Mouse (Mus musculus) kidney, embryonic 16.5 days (tissue): Measurements from ENCODE around the gene Mrps25. TPM values are rescaled to one million over a fixed set of nuclear protein-coding genes. Genes with fewer than 3 reads are reported as not detected.

Experiments
- ATAC-seq: fragments of 200-750 bp; cut with Nextera tagmentation; 2 replicates; pipeline ENCODE4 v1.8.0; 2017; ENCODE audit warnings: moderate TSS enrichment; ENCODE audit not compliant: low FRiP score, low TSS enrichment
- H3K27ac ChIP-seq: fragments of 300-500 bp; sonication (generic); 2 replicates; pipeline ENCODE4 v1.5.1; 2014; ENCODE audit warnings: low read length
- H3K27me3 ChIP-seq: fragments of 300-500 bp; sonication (generic); 2 replicates; pipeline ENCODE4 v1.6.1; 2014; ENCODE audit warnings: low read length, control low read depth, mixed read lengths; ENCODE audit not compliant: insufficient read depth
- H3K36me3 ChIP-seq: fragments of 300-500 bp; sonication (generic); 2 replicates; pipeline ENCODE4 v1.6.1; 2014; ENCODE audit warnings: low read length, control low read depth, mixed read lengths; ENCODE audit not compliant: insufficient read depth
- H3K4me1 ChIP-seq: fragments of 300-500 bp; sonication (generic); 2 replicates; pipeline ENCODE4 v1.6.1; 2014; ENCODE audit warnings: low read length, control low read depth, mixed read lengths; ENCODE audit not compliant: insufficient read depth
- H3K4me2 ChIP-seq: fragments of 300-500 bp; sonication (generic); replicated peaks from 2 replicates; pipeline ENCODE4 v1.6.1; 2014; ENCODE audit warnings: low read depth, low read length
- H3K4me3 ChIP-seq: fragments of 300-500 bp; sonication (generic); 2 replicates; pipeline ENCODE4 v1.5.1; 2014; ENCODE audit warnings: mild to moderate bottlenecking, low read length
- H3K9ac ChIP-seq: fragments of 300-500 bp; sonication (generic); replicated peaks from 2 replicates; pipeline ENCODE4 v1.6.1; 2014; ENCODE audit warnings: low read length
- H3K9me3 ChIP-seq: fragments of 300-500 bp; sonication (generic); 2 replicates; pipeline ENCODE4 v1.6.1; 2016; ENCODE audit warnings: low read length, control low read depth
- WGBS: fragments of 180-500 bp; shearing (Covaris S2); extraction: QIAGEN DNeasy Blood & Tissue Kit; methylation state at CpG from one replicate; pipeline ENCODE4 v1.1.7; 2014; 5-methylcytosine and 5-hydroxymethylcytosine counted together
- polyA plus RNA-seq: library from polyadenylated mRNA; unstranded; fragments of >200 nt; fragmentation: Nextera tagmentation; extraction: Ambion mirVana; gene quantifications from 2 replicates; pipeline ENCODE4 v1.2.1, GENCODE M21; 2015

Gene Mrps25
- polyA plus RNA-seq, result 94.4 and 96.4 TPM in 2 replicates

DNA sequence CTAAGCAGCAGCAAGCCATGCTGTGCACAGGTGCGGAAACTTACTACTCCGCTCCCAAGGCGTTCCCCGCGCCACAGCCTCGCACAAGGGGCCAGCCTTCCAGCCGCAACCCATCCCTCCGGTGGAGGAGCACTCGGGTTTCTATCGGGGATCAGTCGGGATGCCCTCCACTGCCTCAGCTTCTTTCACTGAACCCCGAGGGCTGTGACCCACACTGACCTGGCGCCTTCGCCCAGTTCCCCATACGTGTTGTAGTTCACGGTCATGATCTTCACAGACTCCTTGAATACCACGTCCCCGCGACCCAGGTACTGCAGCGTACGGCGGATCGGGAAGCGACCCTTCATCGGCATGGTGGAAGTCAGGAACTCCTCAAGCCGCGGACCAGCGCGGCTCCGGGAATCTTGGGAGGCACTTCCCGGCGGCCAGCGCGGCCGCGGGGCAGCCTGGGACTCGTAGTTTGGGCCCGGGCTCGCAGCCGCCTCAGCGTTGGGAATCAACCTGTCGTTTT lies at the start of gene Mrps25:
TSS of gene Mrps25 (minus strand) at position 413 of the 511 bp plus-strand sequence.
- Histone ChIP-seq H3K4me3 (peak within 1 kb of the TSS; percentile 84), H3K27ac (peak within 1 kb of the TSS; percentile 59; the same call in 1 of the 2 replicates), H3K27me3 (no peaks in the 10 kb centered on the region), H3K36me3 (peaks cover 35% of the 10 kb centered on the region), H3K9me3 (peaks cover 10% of the 10 kb centered on the region; the same call in 1 of the 2 replicates), H3K4me2 (peak within 1 kb of the TSS; percentile 68), H3K9ac (peak within 1 kb of the TSS; percentile 85), H3K4me1 (peaks cover 10% of the 10 kb centered on the region)
- under 1% methylated on average over 42 of the region's 42 CpGs for WGBS
- ATAC-seq, result peak; percentile 93

DNA sequence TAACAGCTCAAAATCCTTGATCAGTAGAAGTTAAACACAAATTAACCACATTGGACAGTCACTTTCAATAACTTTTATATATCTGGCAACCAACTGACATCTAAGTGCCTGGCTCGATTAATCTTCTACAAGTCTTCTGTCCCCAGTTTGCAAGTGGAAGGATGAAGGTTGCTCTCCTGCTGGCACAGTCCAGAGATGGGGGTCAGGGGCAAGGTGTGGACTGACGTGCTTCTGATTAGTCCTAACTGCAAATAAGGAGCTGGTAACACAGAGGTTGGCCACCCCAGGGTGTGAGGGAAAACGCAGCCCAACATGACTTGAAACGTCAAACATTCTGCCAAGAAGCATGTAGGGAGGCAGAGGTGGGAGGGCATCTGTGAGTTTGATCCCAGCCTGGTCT lies 47.9 kb upstream of the Mrps25 start:
- Histone ChIP-seq H3K27ac (no peak overlapping the region), H3K36me3 (no peaks in the 10 kb centered on the region), H3K27me3 (no peaks in the 10 kb centered on the region), H3K4me2 (no peak overlapping the region), H3K4me1 (no peaks in the 10 kb centered on the region), H3K4me3 (no peak overlapping the region), H3K9ac (no peak overlapping the region), H3K9me3 (no peaks in the 10 kb centered on the region)
- WGBS, result 69% methylated on average over 4 of the region's 4 CpGs
- peak; percentile 86 for ATAC-seq

DNA sequence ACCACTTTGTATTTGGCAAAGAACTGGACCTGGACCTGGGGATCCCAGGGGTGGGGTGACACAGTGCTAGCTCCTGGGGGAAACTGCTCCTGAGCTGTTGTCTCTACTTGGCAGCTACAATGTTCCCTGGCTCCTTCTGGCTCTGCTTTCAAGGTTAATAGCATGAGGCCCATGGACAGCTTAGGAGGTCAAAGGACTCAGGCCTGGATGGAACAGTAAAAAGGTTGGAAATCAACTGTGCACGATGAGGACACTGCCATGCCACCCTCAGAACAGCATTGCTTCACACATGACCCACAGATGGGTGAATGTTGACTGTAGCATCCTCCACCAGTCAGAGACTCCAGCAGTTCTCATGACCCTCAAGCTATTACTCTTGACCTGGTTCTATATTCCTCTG lies 47.5 kb upstream of the Mrps25 start:
- Histone ChIP-seq H3K4me1 (no peaks in the 10 kb centered on the region), H3K4me2 (no peak overlapping the region)

DNA sequence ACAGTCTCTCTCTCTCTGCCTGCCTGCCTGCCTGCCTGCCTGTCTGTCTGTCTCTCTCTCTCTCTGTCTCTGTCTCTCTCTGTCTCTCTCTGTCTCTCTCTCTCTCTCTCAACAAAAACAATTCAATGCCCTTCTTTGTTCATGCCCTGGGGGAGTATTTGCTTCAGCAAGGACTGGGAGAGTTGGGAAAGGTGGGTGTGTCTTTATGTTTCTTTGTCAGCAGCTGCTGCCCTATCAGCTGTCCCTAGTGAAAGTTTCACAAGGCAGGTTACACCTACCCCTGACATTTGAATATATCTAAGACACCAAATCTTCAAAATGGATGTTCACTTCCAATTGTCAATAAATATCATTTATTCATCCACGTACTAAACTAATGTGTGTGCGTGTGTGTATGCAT lies 45.8 kb upstream of the Mrps25 start:
- no peak overlapping the region for H3K27ac ChIP-seq
- no peak overlapping the region for H3K9ac ChIP-seq
- H3K27me3 ChIP-seq, result no peaks in the 10 kb centered on the region
- H3K4me3 ChIP-seq, result no peak overlapping the region
- no peaks in the 10 kb centered on the region for H3K4me1 ChIP-seq
- H3K36me3 ChIP-seq, result no peaks in the 10 kb centered on the region
- H3K4me2 ChIP-seq, result no peak overlapping the region
- 89% methylated on average over 2 of the region's 2 CpGs for WGBS
- H3K9me3 ChIP-seq, result no peaks in the 10 kb centered on the region
- ATAC-seq, result no peak

More for the DNA sequence above, 47.5 kb upstream of the Mrps25 start:
- H3K9ac ChIP-seq, result no peak overlapping the region
- no peaks in the 10 kb centered on the region for H3K9me3 ChIP-seq
- no peaks in the 10 kb centered on the region for H3K27me3 ChIP-seq
- no peaks in the 10 kb centered on the region for H3K36me3 ChIP-seq
- ATAC-seq, result peak; percentile 46; the same call in 1 of the 2 replicates
- no peak overlapping the region for H3K4me3 ChIP-seq
- no peak overlapping the region for H3K27ac ChIP-seq
- WGBS, result 52% methylated on average over 1 of the region's 1 CpGs

DNA sequence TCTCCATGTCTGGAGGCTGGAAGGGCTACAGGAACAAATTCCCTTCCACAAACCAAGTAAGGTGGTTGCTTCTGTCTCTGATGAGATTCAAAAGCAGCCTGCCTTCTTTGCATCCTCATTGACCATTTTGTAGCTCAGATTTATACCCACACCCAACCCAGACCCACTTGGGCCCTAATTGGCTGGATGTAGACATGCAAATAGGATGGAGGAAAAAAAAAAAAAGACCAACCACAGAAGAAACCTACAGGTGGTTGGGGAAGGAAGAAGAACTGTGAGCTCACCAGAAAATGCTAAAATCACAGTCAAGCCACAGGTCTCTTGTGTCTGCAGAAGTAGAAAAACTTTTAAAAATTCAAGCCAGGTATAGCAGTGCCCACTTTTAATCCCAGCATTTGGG lies 45.3 kb upstream of the Mrps25 start:
- Histone ChIP-seq H3K27me3 (no peaks in the 10 kb centered on the region), H3K4me1 (no peaks in the 10 kb centered on the region), H3K9me3 (no peaks in the 10 kb centered on the region), H3K27ac (no peak overlapping the region), H3K4me2 (no peak overlapping the region), H3K9ac (no peak overlapping the region), H3K36me3 (no peaks in the 10 kb centered on the region), H3K4me3 (no peak overlapping the region)
- no peak for ATAC-seq

DNA sequence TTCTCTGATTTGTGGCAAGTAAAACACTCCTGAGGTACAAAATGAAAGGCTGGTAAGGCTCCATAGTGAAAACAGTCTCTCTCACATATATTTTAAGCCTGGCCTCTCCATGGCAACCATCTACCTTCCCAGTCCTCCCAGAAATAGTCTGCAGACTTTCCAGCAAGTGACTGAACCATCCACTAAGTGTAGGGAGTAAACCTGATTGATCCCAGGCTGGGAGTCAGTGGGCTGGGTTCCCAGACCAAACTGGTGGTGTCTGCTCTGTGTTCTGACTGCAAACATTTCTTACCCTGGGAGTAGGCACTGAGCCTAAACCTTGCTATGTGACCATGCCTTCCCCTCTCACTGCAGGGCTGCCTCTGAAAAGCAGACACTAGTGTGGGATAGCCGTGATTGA lies 41.1 kb upstream of the Mrps25 start:
- WGBS, result 62% methylated on average over 1 of the region's 1 CpGs
- no peaks in the 10 kb centered on the region for H3K9me3 ChIP-seq
- no peaks in the 10 kb centered on the region for H3K36me3 ChIP-seq
- no peak overlapping the region for H3K4me2 ChIP-seq
- no peak overlapping the region for H3K4me3 ChIP-seq
- no peaks in the 10 kb centered on the region for H3K4me1 ChIP-seq
- no peak overlapping the region for H3K9ac ChIP-seq
- H3K27me3 ChIP-seq, result no peaks in the 10 kb centered on the region
- ATAC-seq, result no peak
- no peak overlapping the region for H3K27ac ChIP-seq

DNA sequence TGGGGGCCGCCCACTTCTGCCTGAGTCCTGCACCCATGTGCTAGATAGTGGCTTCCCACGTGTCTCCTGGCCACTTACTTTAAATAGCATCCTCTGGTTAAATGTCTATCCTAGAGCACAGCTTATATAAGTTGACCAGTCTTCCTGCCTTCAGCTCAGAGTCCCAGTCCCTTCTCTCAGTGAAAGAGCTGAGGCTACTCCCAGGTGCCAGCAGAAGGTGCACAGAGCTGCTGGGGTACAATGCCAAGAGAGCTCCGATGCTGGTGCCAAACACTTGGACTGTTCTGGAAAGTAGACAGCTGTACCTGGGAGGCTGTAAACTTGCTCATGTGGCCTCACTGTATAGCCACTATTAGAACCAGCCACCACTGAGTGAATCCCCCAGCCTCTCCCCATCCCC lies 38.2 kb upstream of the Mrps25 start:
- no peaks in the 10 kb centered on the region for H3K4me1 ChIP-seq
- no peak for ATAC-seq
- no peaks in the 10 kb centered on the region for H3K36me3 ChIP-seq
- H3K4me3 ChIP-seq, result no peak overlapping the region
- H3K4me2 ChIP-seq, result no peak overlapping the region
- H3K9me3 ChIP-seq, result no peaks in the 10 kb centered on the region
- 76% methylated on average over 3 of the region's 3 CpGs for WGBS
- no peak overlapping the region for H3K9ac ChIP-seq
- H3K27me3 ChIP-seq, result no peaks in the 10 kb centered on the region
- H3K27ac ChIP-seq, result no peak overlapping the region

DNA sequence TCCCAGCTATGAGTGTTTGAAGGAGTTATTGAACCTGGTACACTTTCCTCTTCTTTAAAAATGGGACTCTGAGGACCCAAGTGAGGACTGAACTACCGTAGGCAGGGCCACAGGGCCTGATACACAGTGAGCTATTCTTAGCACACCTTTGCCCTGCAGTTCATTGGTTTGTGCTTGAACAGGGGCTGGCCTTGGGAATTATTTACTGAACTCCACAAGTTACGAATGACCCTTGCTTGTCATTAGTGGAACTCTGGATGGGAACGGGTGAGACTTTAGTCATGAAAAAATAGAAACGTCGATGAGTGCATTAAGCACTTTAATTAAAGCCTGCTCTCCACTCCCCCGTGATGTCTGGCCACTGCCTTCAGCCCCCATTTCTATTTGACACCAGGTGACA lies 37.8 kb upstream of the Mrps25 start:
- WGBS, result 58% methylated on average over 6 of the region's 6 CpGs
- Histone ChIP-seq H3K4me1 (no peaks in the 10 kb centered on the region), H3K36me3 (no peaks in the 10 kb centered on the region), H3K4me2 (no peak overlapping the region), H3K27me3 (no peaks in the 10 kb centered on the region), H3K9ac (no peak overlapping the region), H3K27ac (no peak overlapping the region), H3K9me3 (no peaks in the 10 kb centered on the region), H3K4me3 (no peak overlapping the region)
- peak; percentile 79 for ATAC-seq

DNA sequence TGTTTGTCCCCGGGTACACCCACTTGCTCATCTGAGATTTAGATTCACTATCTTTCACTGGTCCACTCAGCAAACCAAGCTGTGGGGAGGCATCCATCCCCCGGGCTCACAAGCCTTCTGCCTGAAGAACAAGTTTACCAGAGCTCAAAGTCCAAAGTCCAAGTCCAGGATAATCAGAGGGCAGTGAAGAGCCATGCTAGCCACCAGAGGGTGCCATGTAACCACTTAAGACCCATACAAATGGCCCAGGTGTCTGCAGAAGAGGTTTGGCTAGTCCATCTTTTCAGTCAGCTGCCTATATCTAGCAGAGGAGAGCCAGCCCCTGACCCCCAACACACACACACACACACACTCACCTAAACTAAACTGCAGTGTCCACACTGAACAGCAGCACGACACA lies 35.6 kb upstream of the Mrps25 start:
- WGBS, result 46% methylated on average over 3 of the region's 3 CpGs
- Histone ChIP-seq H3K9me3 (no peaks in the 10 kb centered on the region), H3K4me2 (no peak overlapping the region), H3K27ac (no peak overlapping the region), H3K27me3 (no peaks in the 10 kb centered on the region), H3K9ac (no peak overlapping the region), H3K4me1 (peaks cover 4% of the 10 kb centered on the region; the same call in 1 of the 2 replicates), H3K4me3 (no peak overlapping the region), H3K36me3 (no peaks in the 10 kb centered on the region)
- no peak for ATAC-seq

DNA sequence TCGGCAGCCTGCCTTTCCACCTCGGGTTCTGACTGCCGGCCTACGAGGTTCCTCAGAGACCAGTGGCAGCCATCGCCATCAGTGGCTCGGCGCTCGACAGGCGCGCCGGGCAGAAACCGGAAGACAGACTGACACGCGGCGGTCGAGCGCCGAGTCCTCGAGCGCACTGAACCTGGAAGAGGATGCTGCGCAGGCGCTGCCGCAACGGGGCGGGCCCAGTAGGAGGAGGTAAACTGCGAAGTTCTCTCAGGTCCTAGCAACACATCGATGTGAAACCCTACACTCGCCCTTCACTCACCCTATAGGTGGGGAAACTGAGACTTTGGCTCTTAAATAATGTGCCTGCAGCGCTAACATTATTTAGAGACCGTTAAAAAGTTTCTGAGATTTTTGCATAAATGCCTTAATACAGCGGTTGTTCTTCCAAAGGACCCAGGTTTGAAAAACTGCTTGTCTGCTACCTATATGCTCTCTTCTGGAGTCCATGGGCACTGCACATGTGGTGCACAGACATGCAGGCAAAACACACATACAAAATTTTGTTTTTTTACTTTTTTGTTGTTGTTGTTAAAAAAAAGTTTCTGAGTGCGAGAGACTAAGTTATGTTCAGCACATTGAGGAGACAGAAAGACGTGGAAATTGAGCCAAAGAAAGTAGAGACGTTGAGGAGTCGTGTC lies 31.1 kb upstream of the Mrps25 start, which contains the start of gene Rbsn:
TSS of gene Rbsn (minus strand) at position 153 of the 677 bp plus-strand sequence.
- H3K4me2 ChIP-seq, result peak within 1 kb of the TSS; percentile 91
- peaks cover 14% of the 10 kb centered on the region for H3K4me1 ChIP-seq
- H3K27ac ChIP-seq, result peak within 1 kb of the TSS; percentile 78
- ATAC-seq, result peak; percentile 95
- 8% methylated on average over 35 of the region's 35 CpGs for WGBS
- H3K27me3 ChIP-seq, result no peaks in the 10 kb centered on the region
- H3K9ac ChIP-seq, result peak within 1 kb of the TSS; percentile 98
- peaks cover 8% of the 10 kb centered on the region; the same call in 1 of the 2 replicates for H3K36me3 ChIP-seq
- H3K4me3 ChIP-seq, result peak within 1 kb of the TSS; percentile 98
- H3K9me3 ChIP-seq, result no peaks in the 10 kb centered on the region
